Mouse (Mus musculus) lung, adult 2 months (tissue): ENCODE results near the gene Spin2f.
"Not testable (repeated sequence)": the region's sequence is repeated elsewhere in the genome, so short reads cannot be mapped to it uniquely, and the experiment has no call there.

Experiments
- CTCF ChIP-seq: fragments of 200-500 bp; IDR thresholded peaks from 2 replicates; pipeline ENCODE4 v1.5.1; 2011; ENCODE audit warnings: mild to moderate bottlenecking, low read length, control low read depth; ENCODE audit not compliant: insufficient read depth
- POLR2A ChIP-seq: fragments of 200-500 bp; IDR thresholded peaks from 2 replicates; pipeline ENCODE4 v1.6.1; 2011; ENCODE audit warnings: low read depth, mild to moderate bottlenecking, control low read depth, low read length, borderline replicate concordance; ENCODE audit errors: extremely low read depth

DNA sequence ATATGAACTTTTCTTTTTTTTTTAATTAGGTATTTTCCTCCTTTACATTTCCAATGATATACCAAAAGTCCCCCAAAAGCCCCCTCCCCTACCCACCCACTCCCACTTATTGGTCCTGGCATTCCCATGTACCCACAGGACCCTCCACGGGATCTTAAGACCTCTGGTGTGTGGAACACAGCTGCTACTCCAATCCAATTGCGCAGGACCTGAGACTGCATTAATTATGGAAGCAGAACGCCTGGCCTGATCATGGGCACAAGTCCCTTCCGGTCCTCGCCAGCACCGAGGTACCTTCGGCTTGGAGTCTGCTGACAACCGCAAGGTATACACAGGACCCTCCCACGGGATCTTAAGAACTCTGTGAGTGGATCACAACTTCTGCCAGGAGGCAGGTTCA lies 30.2 kb upstream of the Spin2f start:
- not testable (repeated sequence) for TF ChIP-seq POLR2A, CTCF
